Mouse (Mus musculus) brown adipose tissue, adult 24 weeks (tissue): Measurements from ENCODE around the gene Nr1d1. TPM values are rescaled to one million over a fixed set of nuclear protein-coding genes. Genes with fewer than 3 reads are reported as not detected.

ENCODE experiments used
- H3K27ac ChIP-seq: fragments of 200-500 bp; replicated peaks from 2 replicates; pipeline ENCODE4 v1.5.1; 2012; ENCODE audit warnings: low read depth, mild to moderate bottlenecking, low read length
- H3K4me1 ChIP-seq: fragments of 200-500 bp; 2 replicates; pipeline ENCODE4 v1.6.1; 2012; ENCODE audit warnings: low read length, mixed read lengths; ENCODE audit not compliant: control insufficient read depth, insufficient read depth, insufficient read length
- H3K4me3 ChIP-seq: fragments of 200-500 bp; 2 replicates; pipeline ENCODE4 v1.5.1; 2012; ENCODE audit warnings: low read depth, mild to moderate bottlenecking, low read length, moderate library complexity; ENCODE audit not compliant: insufficient read depth
- polyA plus RNA-seq: library from polyadenylated mRNA; stranded (reverse); fragments of >200 nt; gene quantifications from 2 replicates; pipeline ENCODE4 v1.2.4, GENCODE M21; 2012; ENCODE audit not compliant: missing spikeins, insufficient read depth, insufficient read length

Nr1d1 gene
- polyA plus RNA-seq, 1 experiment: 90.9 TPM

GRCm38 (mm10) chr11:98754151-98754620, 20.9 kb downstream of the Nr1d1 start:
- Histone ChIP-seq H3K27ac (peak overlapping the region; percentile 74), H3K4me1 (peaks cover 40% of the 10 kb centered on the region), H3K4me3 (no peak overlapping the region)

DNA sequence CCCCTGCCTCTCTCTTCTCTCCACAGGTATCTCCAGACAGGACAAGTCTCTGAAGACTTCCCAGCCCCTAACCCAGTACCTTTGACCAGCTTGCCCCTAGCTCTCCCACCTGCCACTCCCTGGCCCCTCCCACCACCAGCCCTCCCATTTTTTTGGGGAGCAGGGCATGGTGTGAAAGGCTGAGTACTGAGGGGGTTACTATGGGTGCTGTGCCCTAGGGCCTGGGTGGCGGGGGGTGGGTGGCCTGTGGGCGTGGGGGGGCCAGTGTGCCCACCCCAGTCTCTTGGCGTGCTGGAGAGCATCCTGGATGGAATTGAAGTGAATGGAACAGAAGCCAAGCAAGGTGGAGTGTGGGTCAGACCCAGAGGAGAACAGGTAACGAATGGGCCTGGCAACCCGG, 21.9 kb downstream of the Nr1d1 start:
- Histone ChIP-seq H3K4me1 (peaks cover 49% of the 10 kb centered on the region), H3K4me3 (no peak overlapping the region), H3K27ac (peak overlapping the region; percentile 74)

GRCm38 (mm10) chr11:98752562-98753140, 22.5 kb downstream of the Nr1d1 start:
- H3K4me3 ChIP-seq: no peak overlapping the region
- peaks cover 55% of the 10 kb centered on the region for H3K4me1 ChIP-seq
- H3K27ac ChIP-seq: peak overlapping the region; percentile 46; the same call in 1 of the 2 replicates

DNA sequence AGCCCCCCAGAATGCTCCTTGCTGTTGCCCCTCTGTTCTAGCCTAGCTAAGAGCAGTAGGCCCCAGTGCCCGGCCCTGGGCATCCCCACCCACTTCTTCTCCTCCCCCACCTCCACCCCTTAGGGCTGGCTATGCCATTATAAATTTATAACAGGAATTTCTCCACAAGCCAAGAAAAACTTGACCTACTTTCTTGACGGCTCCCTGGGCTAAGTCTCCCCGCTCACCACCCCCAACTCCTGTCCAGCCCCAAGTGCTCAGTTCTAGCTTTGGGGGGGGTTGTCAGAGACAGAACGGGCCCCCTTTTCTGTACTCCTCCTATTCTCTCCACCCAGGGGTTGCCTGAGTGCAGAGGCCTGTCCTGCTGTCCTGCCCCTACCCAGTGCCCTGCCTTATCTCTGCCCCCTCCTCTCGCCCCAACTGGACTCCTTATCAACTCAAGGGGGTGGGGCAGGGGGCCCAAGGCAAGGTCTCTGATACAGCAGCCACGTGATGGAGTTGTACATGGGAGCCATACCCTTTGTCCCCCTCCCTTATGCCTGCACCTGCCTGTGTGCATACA, 23.8 kb downstream of the Nr1d1 start:
- no peak overlapping the region for H3K4me3 ChIP-seq
- H3K27ac ChIP-seq: peak overlapping the region; percentile 34; the same call in 1 of the 2 replicates
- H3K4me1 ChIP-seq: peaks cover 66% of the 10 kb centered on the region

DNA sequence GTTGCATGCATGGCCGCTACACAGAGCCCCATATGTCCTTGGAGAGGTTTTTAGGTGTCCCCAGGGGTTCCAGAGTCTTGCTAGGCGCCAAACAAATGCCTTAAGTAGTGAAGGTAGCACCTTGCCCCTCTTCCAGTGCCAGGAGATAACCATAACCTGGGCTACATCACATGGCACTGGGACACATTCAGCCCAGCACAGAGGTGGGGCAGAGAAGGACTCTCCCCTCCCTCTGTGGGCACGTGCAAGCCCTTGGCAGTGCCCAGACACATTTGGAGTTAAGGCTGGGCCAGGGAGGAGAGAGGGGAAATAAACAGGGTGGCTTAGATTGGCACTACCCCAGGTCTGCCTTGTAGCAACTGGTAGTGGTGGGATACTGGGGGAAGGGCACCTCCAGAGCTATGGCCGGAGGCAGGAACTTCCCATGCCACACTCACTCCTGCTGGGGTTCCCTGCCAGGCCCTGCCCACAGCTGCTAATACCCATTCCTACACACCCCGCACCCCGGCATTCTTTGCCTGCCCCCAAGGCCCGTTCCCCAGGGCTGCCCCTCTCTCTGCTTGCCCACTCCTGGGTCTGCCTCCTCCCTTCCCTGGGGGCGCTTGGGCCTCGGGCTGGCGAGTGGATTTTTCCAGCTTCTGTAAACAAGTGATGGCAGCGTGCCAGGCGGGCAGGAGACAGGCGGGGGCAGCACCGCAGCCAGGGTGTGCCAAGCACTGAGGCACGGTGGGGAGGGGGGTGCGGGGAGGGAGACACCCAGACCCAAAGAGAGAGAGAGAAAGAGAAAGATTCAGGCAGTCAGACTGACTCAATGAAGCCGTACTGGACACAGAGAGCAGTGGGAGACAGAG, 24.6 kb downstream of the Nr1d1 start:
- Histone ChIP-seq H3K4me1 (peaks cover 74% of the 10 kb centered on the region), H3K4me3 (peak overlapping the region; percentile 8), H3K27ac (peak overlapping the region; percentile 34; the same call in 1 of the 2 replicates)

DNA sequence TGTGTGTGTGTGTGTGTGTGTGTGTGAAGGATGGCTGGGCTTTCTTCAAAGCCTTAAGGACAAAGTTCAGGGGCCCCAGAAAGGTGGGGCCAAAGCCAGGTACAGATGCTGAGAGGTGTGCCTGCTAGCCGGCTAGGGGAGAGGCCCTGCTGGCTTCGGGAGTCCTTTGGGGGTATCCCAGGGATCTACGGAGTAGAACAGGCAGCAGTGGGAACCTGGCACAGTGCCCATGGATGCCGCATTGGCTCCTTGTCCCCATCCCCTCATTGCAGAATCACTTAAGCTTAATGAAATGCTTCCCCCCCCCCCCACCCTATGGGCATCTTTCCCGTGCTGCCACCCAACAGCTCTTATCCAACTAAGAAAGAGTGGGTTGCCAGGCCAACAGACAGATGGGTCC, 25.4 kb downstream of the Nr1d1 start:
- Histone ChIP-seq H3K27ac (peak overlapping the region; percentile 34; the same call in 1 of the 2 replicates), H3K4me3 (no peak overlapping the region), H3K4me1 (peaks cover 79% of the 10 kb centered on the region)

GRCm38 (mm10) chr11:98748506-98749416, 26.4 kb downstream of the Nr1d1 start:
- H3K4me1 ChIP-seq: peaks cover 79% of the 10 kb centered on the region
- H3K4me3 ChIP-seq: no peak overlapping the region
- 0 out of 2 replicates have a peak overlapping the region, but pooled peaks have one; percentile 17 for H3K27ac ChIP-seq

DNA sequence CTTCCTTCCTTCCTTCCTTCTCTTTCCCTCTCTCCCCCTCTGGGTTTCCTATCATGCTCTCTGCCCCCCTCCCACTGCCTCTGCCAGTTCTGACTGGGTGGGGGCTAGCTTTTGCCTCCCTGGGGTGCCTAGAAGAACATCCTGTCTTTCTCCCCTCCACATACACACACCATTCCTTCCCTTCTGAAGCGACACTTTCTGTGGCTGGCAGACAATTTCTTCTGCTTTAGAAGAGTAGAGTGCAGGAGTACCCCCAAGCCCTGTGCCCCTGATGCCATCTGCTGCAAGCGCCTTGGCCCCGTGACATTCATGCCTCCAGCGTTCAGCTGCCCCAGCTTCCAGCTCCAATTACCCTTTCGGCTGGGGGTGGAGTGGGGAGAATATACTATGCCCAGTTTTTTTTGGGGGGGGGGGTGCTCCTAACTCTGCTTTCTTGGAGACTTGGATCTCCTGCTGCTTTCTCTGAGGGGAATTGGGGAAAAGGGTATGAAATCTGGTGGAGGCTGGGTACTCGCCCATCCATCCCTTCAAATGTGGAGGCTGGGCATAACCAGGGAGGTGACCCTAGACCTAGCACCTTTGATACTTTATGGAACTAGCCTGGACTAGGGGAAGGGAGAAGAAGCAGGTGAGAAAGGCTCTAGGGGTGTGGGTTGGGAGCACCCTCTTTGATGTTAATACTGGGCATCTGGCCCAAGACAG, 27.2 kb downstream of the Nr1d1 start:
- Histone ChIP-seq H3K4me1 (peaks cover 76% of the 10 kb centered on the region), H3K4me3 (peak overlapping the region; percentile 29), H3K27ac (peak overlapping the region; percentile 63)

DNA sequence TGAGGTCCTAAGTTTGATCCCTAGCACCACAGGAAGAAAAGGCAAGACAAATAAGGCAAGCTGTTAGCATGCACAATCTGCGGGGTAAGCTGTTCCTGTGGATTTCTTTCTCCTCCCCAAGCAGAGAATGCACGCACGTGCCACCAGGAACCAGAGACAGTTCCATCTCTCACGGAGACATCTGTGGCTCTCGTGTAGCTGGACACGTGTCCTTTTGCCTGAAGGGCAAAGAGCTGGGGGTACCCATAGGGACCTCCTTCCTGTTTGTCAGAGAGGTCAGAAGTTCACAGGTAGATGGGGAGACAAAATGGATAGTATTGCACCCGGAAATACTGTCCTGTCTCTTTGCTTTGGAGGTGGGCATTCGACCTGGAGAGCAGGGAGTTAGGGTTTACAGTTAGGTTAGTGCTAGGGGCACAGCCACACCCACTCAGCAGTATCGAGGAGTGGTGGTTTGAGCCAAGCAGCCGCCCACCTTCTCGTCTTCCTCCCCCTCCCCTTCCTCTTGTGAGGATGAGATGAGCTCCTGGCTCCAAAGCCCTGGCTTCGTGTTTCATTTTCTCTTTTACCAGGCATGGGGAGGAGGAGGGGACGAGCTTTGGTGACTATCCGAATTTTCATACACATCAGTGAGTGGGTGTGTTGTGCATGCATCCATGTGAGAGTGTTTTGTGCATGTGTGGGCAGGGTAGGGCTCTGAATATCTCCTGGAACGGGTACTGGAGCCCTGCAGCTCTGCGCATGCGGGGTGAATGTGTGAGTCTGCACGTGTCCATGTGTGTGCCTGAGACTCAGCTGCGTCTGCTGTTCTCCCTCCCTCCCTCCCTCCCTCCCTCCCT, 28.1 kb downstream of the Nr1d1 start:
- peaks cover 68% of the 10 kb centered on the region for H3K4me1 ChIP-seq

GRCm38 (mm10) chr11:98745932-98746853, 28.9 kb downstream of the Nr1d1 start:
- Histone ChIP-seq H3K27ac (peak overlapping the region; percentile 62), H3K4me1 (peaks cover 63% of the 10 kb centered on the region), H3K4me3 (peak overlapping the region; percentile 40; the same call in 1 of the 2 replicates)

More for the DNA sequence above, 28.1 kb downstream of the Nr1d1 start:
- Histone ChIP-seq H3K27ac (peak overlapping the region; percentile 62), H3K4me3 (peak overlapping the region; percentile 40)

DNA sequence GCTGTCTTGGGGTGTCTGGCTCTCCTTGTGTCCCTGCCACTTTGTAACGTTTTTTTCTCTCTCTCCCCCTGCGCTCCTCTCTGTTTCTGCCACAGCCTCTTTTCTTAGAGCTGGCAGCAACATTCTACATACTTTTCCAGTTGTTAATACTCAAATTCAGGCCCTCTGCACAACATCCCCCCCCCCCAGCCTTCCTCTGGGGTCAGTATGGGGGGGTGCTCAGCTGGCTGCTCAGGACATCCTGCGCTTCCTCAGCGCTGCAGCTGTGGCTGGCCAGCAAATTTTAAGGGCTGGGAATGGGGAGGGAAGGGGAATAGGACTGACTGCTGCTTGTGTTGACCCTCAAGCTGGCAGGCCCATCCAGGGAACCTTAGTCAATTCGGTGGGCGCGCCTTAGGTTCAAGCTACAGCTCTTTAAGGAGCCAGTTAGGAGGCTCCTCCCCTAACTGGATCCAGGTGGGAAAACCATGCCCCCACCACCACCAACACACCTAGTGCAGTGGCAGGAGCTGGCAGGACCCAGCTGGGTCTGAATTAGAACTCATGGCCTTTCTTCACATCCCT, 30.6 kb downstream of the Nr1d1 start:
- peak overlapping the region; percentile 99 for H3K4me3 ChIP-seq
- H3K27ac ChIP-seq: peak overlapping the region; percentile 46
- peaks cover 56% of the 10 kb centered on the region for H3K4me1 ChIP-seq

DNA sequence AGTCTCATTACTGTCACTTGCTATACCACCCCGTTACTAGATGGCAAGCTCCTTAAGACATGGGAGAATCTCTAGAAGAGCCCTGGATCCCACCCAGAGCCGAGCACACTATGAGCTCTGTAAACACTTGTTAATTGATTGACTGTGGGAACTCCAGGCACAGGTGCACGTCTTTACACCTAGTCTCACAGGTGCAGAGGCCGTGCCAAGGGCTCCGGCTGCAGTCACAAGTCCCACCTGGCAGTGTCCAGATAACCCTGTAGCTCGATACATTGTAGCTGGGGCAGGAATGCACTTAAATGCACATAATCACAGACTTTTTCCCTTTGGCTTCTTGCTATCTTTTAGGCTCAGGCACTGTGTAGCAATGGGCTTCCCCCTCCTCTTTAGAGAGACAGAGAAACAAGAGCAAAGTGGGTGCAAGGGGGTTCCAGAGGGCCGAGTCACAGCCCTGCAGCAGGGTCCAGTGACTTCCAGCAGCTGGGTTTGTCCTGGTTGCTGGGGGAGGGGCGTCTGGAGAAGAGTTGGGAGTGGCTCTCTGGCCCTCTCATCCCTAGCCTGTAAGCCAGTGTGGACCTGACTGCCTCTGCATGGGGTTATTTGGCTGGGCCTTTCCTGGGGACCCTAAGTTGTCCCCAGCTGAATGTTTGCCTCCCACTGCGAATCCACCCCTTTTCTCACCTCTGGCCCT, 31.3 kb downstream of the Nr1d1 start:
- H3K27ac ChIP-seq: peak overlapping the region; percentile 19; the same call in 1 of the 2 replicates
- peak overlapping the region; percentile 99 for H3K4me3 ChIP-seq
- peaks cover 50% of the 10 kb centered on the region for H3K4me1 ChIP-seq
